Mouse (Mus musculus) heart, embryonic 14.5 days (tissue): Measurements from ENCODE around the gene 2010111I01Rik. TPM values are rescaled to one million over a fixed set of nuclear protein-coding genes. Genes with fewer than 3 reads are reported as not detected.

ENCODE experiments used
- ATAC-seq: fragments of 200-750 bp; cut with Nextera tagmentation; 2 replicates; pipeline ENCODE4 v1.8.0; 2017; ENCODE audit warnings: low read depth, moderate TSS enrichment; ENCODE audit not compliant: insufficient number of reproducible peaks, insufficient read depth, low FRiP score
- H3K27ac ChIP-seq, 2 experiments: fragments of 200-500 bp in 1 of 2; fragments of 300-500 bp in 1 of 2; sonication (generic) in 1 of 2; replicated peaks in 1 of 2; 2 replicates each; pipeline ENCODE4 v1.5.1; 2012 to 2014; ENCODE audit warnings: low read depth in 2 of 2, low read length in 2 of 2, control low read depth in 1 of 2, mild to moderate bottlenecking in 1 of 2, mixed read lengths in 1 of 2; ENCODE audit not compliant: control insufficient read depth in 1 of 2, insufficient read depth in 1 of 2
- H3K27me3 ChIP-seq: fragments of 300-500 bp; sonication (generic); 2 replicates; pipeline ENCODE4 v1.6.1; 2014; ENCODE audit warnings: mild to moderate bottlenecking, low read length, control low read depth; ENCODE audit not compliant: control insufficient read depth, insufficient read depth
- H3K36me3 ChIP-seq: fragments of 300-500 bp; sonication (generic); 2 replicates; pipeline ENCODE4 v1.6.1; 2014; ENCODE audit warnings: mild to moderate bottlenecking, control low read depth, low read length, mixed read lengths; ENCODE audit not compliant: control insufficient read depth, insufficient read depth
- H3K4me1 ChIP-seq, 2 experiments: fragments of 200-500 bp in 1 of 2; fragments of 300-500 bp in 1 of 2; sonication (generic) in 1 of 2; 2 replicates each; pipeline ENCODE4 v1.6.1; 2012 to 2014; ENCODE audit warnings: low read length in 2 of 2, control low read depth in 1 of 2, mixed read lengths in 1 of 2; ENCODE audit not compliant: control insufficient read depth in 2 of 2, insufficient read depth in 2 of 2
- H3K4me2 ChIP-seq: fragments of 300-500 bp; sonication (generic); 2 replicates; pipeline ENCODE4 v1.6.1; 2014; ENCODE audit warnings: mild to moderate bottlenecking, low read length
- H3K4me3 ChIP-seq, 2 experiments: fragments of 200-500 bp in 1 of 2; fragments of 300-500 bp in 1 of 2; sonication (generic) in 1 of 2; 2 replicates each; pipeline ENCODE4 v1.5.1; 2012 to 2014; ENCODE audit warnings: low read length in 2 of 2, mild to moderate bottlenecking in 2 of 2, control low read depth in 1 of 2, low read depth in 1 of 2, moderate library complexity in 1 of 2; ENCODE audit not compliant: control insufficient read depth in 1 of 2, insufficient read depth in 1 of 2
- H3K9ac ChIP-seq: fragments of 300-500 bp; sonication (generic); 2 replicates; pipeline ENCODE4 v1.6.1; 2014; ENCODE audit warnings: mild to moderate bottlenecking, low read length
- H3K9me3 ChIP-seq: fragments of 300-500 bp; sonication (generic); 2 replicates; pipeline ENCODE4 v1.6.1; 2016; ENCODE audit warnings: low read length, control low read depth; ENCODE audit not compliant: control insufficient read depth
- WGBS: fragments of 180-500 bp; shearing (Covaris S2); extraction: QIAGEN DNeasy Blood & Tissue Kit; methylation state at CpG from one replicate; pipeline ENCODE4 v1.1.7; 2014; 5-methylcytosine and 5-hydroxymethylcytosine counted together
- polyA plus RNA-seq: library from polyadenylated mRNA; unstranded; fragments of >200 nt; fragmentation: Nextera tagmentation; extraction: Ambion mirVana; gene quantifications from 2 replicates; pipeline ENCODE4 v1.2.1, GENCODE M21; 2014

Gene 2010111I01Rik
- polyA plus RNA-seq, 1 experiment from 2014 or later = 69.5 TPM

DNA sequence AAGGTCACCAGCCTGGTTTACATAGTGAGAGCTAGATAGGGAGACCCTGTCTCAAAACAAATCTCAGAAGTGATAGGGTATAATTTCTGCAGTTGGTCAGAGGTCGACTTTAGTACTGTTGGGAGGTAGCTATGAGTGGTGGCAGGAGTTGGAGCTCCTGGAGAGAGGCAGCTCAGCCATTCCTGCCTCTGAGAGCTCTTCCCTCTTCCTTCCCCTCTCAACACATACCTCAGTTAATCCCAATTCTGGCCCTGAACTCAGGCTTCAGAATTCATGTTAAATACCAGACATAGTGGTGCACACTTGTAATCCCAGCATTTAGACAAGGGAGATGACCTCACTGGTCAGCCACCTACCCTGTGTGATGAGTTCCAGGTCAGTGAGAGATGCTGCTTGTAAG, 65.3 kb downstream of the 2010111I01Rik start:
- H3K36me3 ChIP-seq = no peaks in the 10 kb centered on the region
- no peak overlapping the region for H3K4me3 ChIP-seq
- H3K9me3 ChIP-seq = no peaks in the 10 kb centered on the region
- no peak overlapping the region for H3K9ac ChIP-seq
- 37% methylated on average over 1 of the region's 1 CpGs for WGBS
- H3K4me2 ChIP-seq = no peak overlapping the region
- no peaks in the 10 kb centered on the region for H3K27me3 ChIP-seq
- no peak overlapping the region for H3K27ac ChIP-seq
- H3K4me1 ChIP-seq = peaks cover 8 to 12% of the 10 kb centered on the region in 2 experiments
- no peak for ATAC-seq

DNA sequence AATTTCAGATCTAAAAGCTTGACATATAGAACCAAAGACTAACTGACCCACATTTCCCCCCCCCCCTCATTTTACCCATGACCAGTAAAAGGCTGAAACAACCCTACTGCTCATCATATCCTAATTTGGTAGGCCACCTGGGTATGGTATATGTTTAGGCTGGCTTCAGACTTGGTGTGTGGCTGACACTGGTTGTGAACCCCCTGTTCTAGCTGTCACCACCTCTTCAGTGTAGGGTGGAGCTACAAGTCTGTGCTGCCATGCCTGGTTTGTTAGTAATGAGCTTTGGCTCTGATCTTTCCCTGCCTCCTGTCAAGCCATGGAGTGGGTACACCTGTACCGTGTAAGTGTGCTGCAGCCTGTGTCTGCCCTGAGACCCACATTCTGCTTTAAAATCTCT, 66.6 kb downstream of the 2010111I01Rik start:
- WGBS = 39% methylated on average over 1 of the region's 1 CpGs

DNA sequence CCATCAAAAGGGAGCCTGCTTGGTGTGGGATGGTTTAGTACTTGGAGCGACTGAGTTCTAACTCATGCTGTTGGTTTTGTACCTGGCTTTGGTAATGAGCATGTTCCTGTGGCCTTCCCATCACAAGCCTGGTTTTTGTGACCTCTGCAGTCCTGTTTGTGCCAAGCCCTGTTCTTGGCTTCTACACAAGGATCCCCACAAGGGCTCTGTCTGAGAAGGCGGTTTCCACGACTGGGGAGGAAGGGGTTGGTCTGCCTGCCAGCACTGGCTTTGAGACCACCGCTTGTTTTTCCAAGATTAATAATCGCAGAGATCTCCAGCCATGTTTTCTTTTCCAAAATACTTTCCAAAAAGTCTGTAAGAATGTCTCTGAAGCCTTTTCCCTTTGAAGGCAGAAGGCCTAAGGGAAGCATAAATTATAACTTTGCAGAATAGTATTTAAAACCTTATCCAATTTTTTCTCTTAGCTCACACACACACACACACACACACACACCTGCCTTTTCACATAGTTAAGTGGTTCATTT, 67.7 kb downstream of the 2010111I01Rik start:
- Histone ChIP-seq H3K4me2 (no peak overlapping the region), H3K27ac (peak overlapping the region; percentile 56 to 57; a peak in 2 of 4 replicates)

More for the DNA sequence above, 66.6 kb downstream of the 2010111I01Rik start:
- H3K27me3 ChIP-seq = no peaks in the 10 kb centered on the region
- no peak overlapping the region for H3K4me2 ChIP-seq
- H3K36me3 ChIP-seq = no peaks in the 10 kb centered on the region
- H3K9me3 ChIP-seq = no peaks in the 10 kb centered on the region
- H3K9ac ChIP-seq = no peak overlapping the region
- peaks cover 8 to 12% of the 10 kb centered on the region in 2 experiments for H3K4me1 ChIP-seq
- no peak overlapping the region for H3K4me3 ChIP-seq
- H3K27ac ChIP-seq = peak overlapping the region; percentile 24 to 34; a peak in 3 of 4 replicates
- no peak for ATAC-seq

DNA sequence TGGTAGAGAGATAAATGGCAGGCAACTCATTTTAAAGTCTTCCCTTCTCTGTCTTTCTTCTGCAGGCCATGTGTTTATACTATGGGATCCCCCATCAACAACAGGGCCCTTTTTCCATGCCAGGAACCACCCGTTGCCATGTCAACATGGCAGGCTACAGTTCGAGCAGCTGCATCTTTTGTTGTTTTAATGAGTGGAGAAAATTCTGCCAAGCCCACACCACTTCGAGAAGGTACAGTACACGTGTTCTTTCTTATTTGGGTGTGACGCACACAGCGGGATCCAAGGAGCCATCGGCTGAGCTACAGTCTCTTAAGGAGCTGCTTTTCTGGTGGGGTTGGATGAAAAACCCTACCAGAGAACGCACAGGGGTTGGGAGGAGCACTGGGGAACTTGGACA, 68.3 kb downstream of the 2010111I01Rik start:
- H3K4me2 ChIP-seq = no peak overlapping the region
- H3K4me3 ChIP-seq = no peak overlapping the region
- peaks cover 8 to 12% of the 10 kb centered on the region in 2 experiments for H3K4me1 ChIP-seq
- 80% methylated on average over 8 of the region's 8 CpGs for WGBS
- H3K36me3 ChIP-seq = no peaks in the 10 kb centered on the region
- no peak for ATAC-seq
- H3K9ac ChIP-seq = no peak overlapping the region
- no peaks in the 10 kb centered on the region for H3K9me3 ChIP-seq
- peak overlapping the region; percentile 52 to 57; a peak in 3 of 4 replicates for H3K27ac ChIP-seq
- H3K27me3 ChIP-seq = no peaks in the 10 kb centered on the region

More for the DNA sequence above, 67.7 kb downstream of the 2010111I01Rik start:
- H3K27me3 ChIP-seq = no peaks in the 10 kb centered on the region
- peaks cover 8 to 12% of the 10 kb centered on the region in 2 experiments for H3K4me1 ChIP-seq
- no peaks in the 10 kb centered on the region for H3K36me3 ChIP-seq
- ATAC-seq = peak; percentile 66
- WGBS = 76% methylated on average over 5 of the region's 5 CpGs
- H3K9me3 ChIP-seq = no peaks in the 10 kb centered on the region
- H3K9ac ChIP-seq = no peak overlapping the region
- no peak overlapping the region for H3K4me3 ChIP-seq

DNA sequence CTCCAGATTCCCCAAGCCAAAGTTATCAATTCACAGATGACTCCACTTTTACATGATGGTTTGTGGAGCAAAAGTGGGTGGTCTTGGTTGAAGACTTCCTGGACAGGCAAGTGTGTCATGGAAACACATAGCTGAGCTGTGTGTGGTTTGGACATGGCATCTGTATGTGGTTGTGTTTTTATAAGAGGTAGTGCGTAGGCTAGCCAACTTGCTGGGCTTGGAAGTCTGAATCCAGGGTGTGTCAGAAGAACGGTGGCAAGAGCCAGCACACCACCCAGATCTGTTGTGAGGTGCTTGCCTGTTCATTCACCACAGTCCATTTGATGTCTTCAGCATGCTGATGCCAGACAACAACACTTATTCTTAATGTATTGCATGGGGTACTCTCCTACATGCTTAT, 68.7 kb downstream of the 2010111I01Rik start:
- Histone ChIP-seq H3K27ac (peak overlapping the region; percentile 52 to 57; a peak in 3 of 4 replicates), H3K9ac (no peak overlapping the region), H3K36me3 (no peaks in the 10 kb centered on the region), H3K9me3 (no peaks in the 10 kb centered on the region), H3K4me2 (no peak overlapping the region), H3K4me3 (no peak overlapping the region), H3K27me3 (no peaks in the 10 kb centered on the region), H3K4me1 (peaks cover 8 to 12% of the 10 kb centered on the region in 2 experiments)
- 91% methylated on average over 2 of the region's 2 CpGs for WGBS
- no peak for ATAC-seq

DNA sequence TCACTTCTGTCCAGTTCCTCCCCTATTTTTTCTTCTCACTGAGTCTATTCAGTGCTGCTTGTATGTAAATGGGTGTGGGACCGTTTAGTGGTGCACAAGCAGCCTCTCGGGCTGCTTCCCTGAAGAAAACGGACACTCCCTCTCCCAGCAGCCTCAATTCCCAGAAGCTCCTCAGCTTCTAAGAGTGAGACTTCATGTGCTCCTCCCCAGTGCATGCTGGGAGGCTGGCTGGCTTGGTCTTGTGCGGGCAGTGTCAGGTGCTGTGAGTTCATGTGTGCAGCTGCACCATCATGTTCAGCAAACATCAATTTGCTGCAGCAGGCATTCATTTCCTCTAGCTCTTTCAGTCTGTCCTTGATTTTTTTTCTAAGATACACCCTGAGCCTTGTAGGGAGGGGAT, 70.0 kb downstream of the 2010111I01Rik start:
- Histone ChIP-seq H3K4me2 (no peak overlapping the region), H3K4me3 (no peak overlapping the region), H3K27ac (no peak overlapping the region), H3K4me1 (peaks cover 8 to 15% of the 10 kb centered on the region in 2 experiments), H3K9ac (no peak overlapping the region), H3K36me3 (no peaks in the 10 kb centered on the region), H3K9me3 (no peaks in the 10 kb centered on the region), H3K27me3 (no peaks in the 10 kb centered on the region)
- no peak for ATAC-seq
- WGBS = 64% methylated on average over 4 of the region's 4 CpGs

DNA sequence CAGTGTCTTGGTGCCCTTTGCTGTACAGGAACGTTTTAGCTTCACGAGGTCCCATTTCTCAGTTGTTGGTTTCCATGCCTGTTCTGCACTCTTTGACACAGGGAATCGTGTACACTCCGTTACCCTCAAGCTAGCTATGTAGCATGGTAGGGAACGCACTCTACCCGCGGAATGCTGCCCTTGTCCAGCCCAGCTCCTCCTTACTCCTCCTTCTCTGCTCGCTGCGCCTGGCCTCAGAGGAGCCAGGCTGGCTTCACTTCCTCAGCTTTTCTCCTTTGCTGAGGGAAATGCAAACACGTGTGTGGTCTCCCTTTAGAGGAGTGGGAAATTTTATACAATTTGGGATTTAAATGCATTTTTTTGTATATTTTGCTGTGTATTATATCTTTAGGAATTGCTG, 73.2 kb downstream of the 2010111I01Rik start:
- Histone ChIP-seq H3K9ac (no peak overlapping the region), H3K36me3 (no peaks in the 10 kb centered on the region), H3K9me3 (no peaks in the 10 kb centered on the region), H3K4me2 (no peak overlapping the region), H3K27ac (no peak overlapping the region), H3K4me3 (no peak overlapping the region), H3K4me1 (peaks cover 0 to 7% of the 10 kb centered on the region in 2 experiments; a peak in 2 of 4 replicates), H3K27me3 (no peaks in the 10 kb centered on the region)
- no peak for ATAC-seq
- WGBS = 48% methylated on average over 10 of the region's 10 CpGs

DNA sequence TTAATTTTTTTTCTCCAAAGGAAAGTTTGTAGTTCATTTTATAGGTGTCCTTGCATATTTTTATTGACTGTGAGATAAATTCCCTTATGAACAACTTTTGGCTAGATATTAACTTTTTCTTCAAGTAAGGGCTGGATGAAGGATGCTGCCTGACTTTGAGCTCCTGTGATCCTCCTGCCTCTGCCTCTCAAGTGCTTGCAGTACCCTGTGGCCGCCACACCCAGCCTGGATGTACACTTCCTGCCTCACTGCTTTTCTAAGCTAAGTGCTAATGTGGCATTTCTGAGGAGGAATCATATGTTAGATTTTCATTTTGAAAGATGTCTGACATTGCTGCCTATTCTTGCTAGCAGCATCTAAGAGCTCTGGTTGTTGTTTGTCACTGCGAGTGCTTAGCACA, 73.7 kb downstream of the 2010111I01Rik start:
- Histone ChIP-seq H3K4me1 (peaks cover 0 to 3% of the 10 kb centered on the region in 2 experiments; a peak in 1 of 4 replicates), H3K4me3 (no peak overlapping the region)
- 88% methylated on average over 2 of the region's 2 CpGs for WGBS

More for the DNA sequence above, 73.7 kb downstream of the 2010111I01Rik start:
- ATAC-seq = no peak
- Histone ChIP-seq H3K27ac (no peak overlapping the region), H3K36me3 (no peaks in the 10 kb centered on the region), H3K9me3 (no peaks in the 10 kb centered on the region), H3K27me3 (no peaks in the 10 kb centered on the region), H3K9ac (no peak overlapping the region), H3K4me2 (no peak overlapping the region)
